Mouse (Mus musculus) forebrain, embryonic 12.5 days (tissue): ENCODE data around the gene Fbxl16. TPM values are rescaled to one million over a fixed set of nuclear protein-coding genes. Genes with fewer than 3 reads are reported as not detected.

ENCODE experiments used
- microRNA-seq: library from miRNA; unstranded; fragments of <30 nt; microRNA quantifications from one replicate; pipeline ENCODE4, GENCODE M21; 2017
- polyA plus RNA-seq: library from polyadenylated mRNA; unstranded; fragments of >200 nt; fragmentation: Nextera tagmentation; extraction: Ambion mirVana; gene quantifications from 2 replicates; pipeline ENCODE4 v1.2.1, GENCODE M21; 2016

Gene Fbxl16
- polyA plus RNA-seq, 1 experiment from 2014 or later: 21.0 TPM

Small RNA genes lying within 50 kb of the gene (microRNA-seq; reads per million reads assigned to microRNA genes)
- gene Mir3082 (not detected), gene Mir6966 (0.73 reads per million)

Other genes starting within 250 kb of the Fbxl16 start
- 10.3 and 15.1 TPM in 2 replicates for gene Sox8, start 238.4 kb upstream of the Fbxl16 start, polyA plus RNA-seq
- gene Lmf1, start 230.0 kb upstream of the Fbxl16 start, polyA plus RNA-seq: 17.8 and 21.0 TPM in 2 replicates
- 1.7 and 1.9 TPM in 2 replicates for gene Gng13, start 91.9 kb upstream of the Fbxl16 start, polyA plus RNA-seq
- 39.6 and 41.8 TPM in 2 replicates for gene Chtf18, start 81.7 kb upstream of the Fbxl16 start, polyA plus RNA-seq
- 18.0 and 19.6 TPM in 2 replicates for gene Rpusd1, start 81.4 kb upstream of the Fbxl16 start, polyA plus RNA-seq
- 0.18 TPM in 1 of 2 replicates, not detected in the other for gene Mslnl, start 73.0 kb upstream of the Fbxl16 start, polyA plus RNA-seq
- gene Msln, start 54.7 kb upstream of the Fbxl16 start, polyA plus RNA-seq: 0.28 and 0.50 TPM in 2 replicates
- gene Narfl, start 35.3 kb upstream of the Fbxl16 start, polyA plus RNA-seq: 25.6 and 26.0 TPM in 2 replicates
- gene Haghl, start 23.4 kb upstream of the Fbxl16 start, polyA plus RNA-seq: 99.1 and 100 TPM in 2 replicates
- 0.32 and 0.69 TPM in 2 replicates for gene Ccdc78, start 22.5 kb upstream of the Fbxl16 start, polyA plus RNA-seq
- gene Fam173a, start 16.2 kb upstream of the Fbxl16 start, polyA plus RNA-seq: 76.7 and 80.8 TPM in 2 replicates
- not detected in 2 replicates for gene AC134908.4, start 13.4 kb upstream of the Fbxl16 start, polyA plus RNA-seq
- gene Metrn, start 11.9 kb upstream of the Fbxl16 start, polyA plus RNA-seq: 61.2 and 79.6 TPM in 2 replicates
- gene Wdr24, start 14.5 kb downstream of the Fbxl16 start, polyA plus RNA-seq: 27.8 and 28.2 TPM in 2 replicates
- 65.7 and 69.5 TPM in 2 replicates for gene Jmjd8, start 19.8 kb downstream of the Fbxl16 start, polyA plus RNA-seq
- gene Stub1, start 24.3 kb downstream of the Fbxl16 start, polyA plus RNA-seq: 284 and 288 TPM in 2 replicates
- gene Rhbdl1, start 28.2 kb downstream of the Fbxl16 start, polyA plus RNA-seq: 5.0 and 5.7 TPM in 2 replicates
- gene Gm20683, start 32.7 kb downstream of the Fbxl16 start, polyA plus RNA-seq: 2.5 and 3.3 TPM in 2 replicates
- gene Rhot2, start 35.8 kb downstream of the Fbxl16 start, polyA plus RNA-seq: 20.9 and 23.4 TPM in 2 replicates
- 38.2 and 41.1 TPM in 2 replicates for gene Wdr90, start 52.4 kb downstream of the Fbxl16 start, polyA plus RNA-seq
- gene Mcrip2, start 59.7 kb downstream of the Fbxl16 start, polyA plus RNA-seq: 7.7 and 9.8 TPM in 2 replicates
- gene Mettl26, start 66.0 kb downstream of the Fbxl16 start, polyA plus RNA-seq: 51.6 and 55.5 TPM in 2 replicates
- 0.66 and 0.79 TPM in 2 replicates for gene Wfikkn1, start 71.8 kb downstream of the Fbxl16 start, polyA plus RNA-seq
- gene Rab40c, start 110.6 kb downstream of the Fbxl16 start, polyA plus RNA-seq: 35.1 and 36.5 TPM in 2 replicates
- gene Pigq, start 135.9 kb downstream of the Fbxl16 start, polyA plus RNA-seq: 51.4 and 53.0 TPM in 2 replicates
- 0.09 and 0.72 TPM in 2 replicates for gene Nhlrc4, start 135.9 kb downstream of the Fbxl16 start, polyA plus RNA-seq
- gene A930017K11Rik, start 143.5 kb downstream of the Fbxl16 start, polyA plus RNA-seq: 0.08 and 0.13 TPM in 2 replicates
- gene Capn15, start 176.7 kb downstream of the Fbxl16 start, polyA plus RNA-seq: 30.6 and 31.7 TPM in 2 replicates